ENCODE assay signal across 23 mouse cellular contexts in genomic region chr7:43358556-43358955, GRCm38 (mm10). TPM values are rescaled to one million over a fixed set of nuclear protein-coding genes. Genes with fewer than 3 reads are reported as not detected.
DNase-seq lines count a peak whose midpoint lies in the region; ATAC-seq and TF ChIP-seq lines count a peak whose summit lies in the region.
"Had no signal": no experiment of that assay in that cellular context is flagged by ENCODE, and none has a peak within 500 bp of the region (broad histone marks: within the 10 kb centered on the region; RNA-seq: fewer than 3 reads in every experiment).

No protein-coding gene starts in this region.

- DNase-seq in heart, adult 11 months, result peak; percentile 83
- no peak for DNase-seq in heart, adult 8-10 months (ENCODE audit: low spot score)
- peak; percentile 36 for DNase-seq in liver, postnatal 0 days
- no peak for DNase-seq in liver
- DNase-seq in adrenal gland, adult 2 months, result peak; percentile 74
- peak; percentile 60 for DNase-seq in adrenal gland, postnatal 25 days
- DNase-seq in lung, postnatal 0 days (ENCODE audit: low spot score), result no peak
- no peak for DNase-seq in thymus, postnatal 10 days (ENCODE audit: low spot score in 2 of 2)
- DNase-seq: cerebellum, adult 18-20 months; cerebellum, adult 9-11 months; cerebellum, postnatal 36 days; gastrocnemius, postnatal 10 days; heart, postnatal 4 days had no signal

- no peak overlapping the region for H3K9ac ChIP-seq in liver, postnatal 0 days (replicated peaks)
- H3K9ac ChIP-seq in lung, postnatal 0 days (replicated peaks; ENCODE audit: low read depth), result no peak overlapping the region
- H3K9ac ChIP-seq: embryonic facial prominence, embryonic 13.5 days; forebrain, embryonic 12.5 days; heart, embryonic 13.5 days; hindbrain, embryonic 12.5 days had no signal

- no peaks in the 10 kb centered on the region for H3K27me3 ChIP-seq in liver, postnatal 0 days (ENCODE audit: insufficient read depth, low read length)
- no peaks in the 10 kb centered on the region for H3K27me3 ChIP-seq in lung, postnatal 0 days (replicated peaks; ENCODE audit: insufficient read depth, low read length)
- H3K27me3 ChIP-seq: embryonic facial prominence, embryonic 13.5 days; forebrain, embryonic 12.5 days; heart, embryonic 13.5 days; hindbrain, embryonic 12.5 days had no signal

- WGBS in liver, postnatal 0 days (ENCODE audit: insufficient replicate concordance), result 55% methylated on average over 3 of the region's 3 CpGs
- 70% methylated on average over 3 of the region's 3 CpGs for WGBS in lung, postnatal 0 days

- 0 out of 2 replicates have a peak, but pooled peaks cover 5% of the 10 kb centered on the region for H3K4me1 ChIP-seq in liver, postnatal 0 days (ENCODE audit: insufficient read depth)
- no peaks in the 10 kb centered on the region for H3K4me1 ChIP-seq in lung, postnatal 0 days (ENCODE audit: insufficient read depth, low read depth, low read length)
- H3K4me1 ChIP-seq: embryonic facial prominence, embryonic 13.5 days had no signal

- H3K4me2 ChIP-seq in liver, postnatal 0 days (ENCODE audit: low read depth, low read length), result no peak overlapping the region
- H3K4me2 ChIP-seq in lung, postnatal 0 days (replicated peaks; ENCODE audit: low read depth, low read length), result no peak overlapping the region
- H3K4me2 ChIP-seq: embryonic facial prominence, embryonic 13.5 days; forebrain, embryonic 12.5 days; heart, embryonic 13.5 days; hindbrain, embryonic 12.5 days had no signal

- no peak for TF ChIP-seq CTCF in liver, postnatal 0 days (IDR thresholded peaks at IDR 0.05; ENCODE audit: low read depth)
- TF ChIP-seq CTCF in lung, postnatal 0 days (IDR thresholded peaks at IDR 0.05), result no peak

- no peak overlapping the region for H3K27ac ChIP-seq in liver, postnatal 0 days (ENCODE audit: low read depth)
- no peak overlapping the region for H3K27ac ChIP-seq in lung, postnatal 0 days (ENCODE audit: low read length)
- H3K27ac ChIP-seq: embryonic facial prominence, embryonic 13.5 days; forebrain, embryonic 12.5 days; heart, embryonic 13.5 days; hindbrain, embryonic 12.5 days had no signal

- no peaks in the 10 kb centered on the region for H3K9me3 ChIP-seq in liver, postnatal 0 days (ENCODE audit: low read length)
- no peaks in the 10 kb centered on the region for H3K9me3 ChIP-seq in lung, postnatal 0 days (ENCODE audit: low read length)
- H3K9me3 ChIP-seq: embryonic facial prominence, embryonic 13.5 days; forebrain, embryonic 12.5 days; heart, embryonic 13.5 days; hindbrain, embryonic 12.5 days had no signal

- no peak for TF ChIP-seq EP300 in liver, postnatal 0 days (IDR thresholded peaks at IDR 0.05; ENCODE audit: low read depth)
- no peak for TF ChIP-seq EP300 in lung, postnatal 0 days (IDR thresholded peaks at IDR 0.05)

- no peak for ATAC-seq in liver, postnatal 0 days
- no peak for ATAC-seq in lung, postnatal 0 days
- ATAC-seq: activated CD4-positive, CD25-positive, alpha-beta regulatory T cell, adult 4 months; forebrain, embryonic 16.5 days; hindbrain, embryonic 16.5 days; inflammation-experienced regulatory T-cells, adult 6 months had no signal

- no peaks in the 10 kb centered on the region for H3K36me3 ChIP-seq in liver, postnatal 0 days (replicated peaks; ENCODE audit: insufficient read depth, low read length)
- H3K36me3 ChIP-seq in lung, postnatal 0 days (ENCODE audit: insufficient read depth, low read length), result no peaks in the 10 kb centered on the region
- H3K36me3 ChIP-seq: embryonic facial prominence, embryonic 13.5 days; forebrain, embryonic 12.5 days; heart, embryonic 13.5 days; hindbrain, embryonic 12.5 days had no signal

- H3K4me3 ChIP-seq in liver, postnatal 0 days (ENCODE audit: low read depth, low read length), result no peak overlapping the region
- no peak overlapping the region for H3K4me3 ChIP-seq in lung, postnatal 0 days (ENCODE audit: low read depth, low read length)
- H3K4me3 ChIP-seq: embryonic facial prominence, embryonic 13.5 days; forebrain, embryonic 12.5 days; heart, embryonic 13.5 days; hindbrain, embryonic 12.5 days had no signal

RNA-seq across cellular contexts. Expression of gene Siglecf, which starts 7.4 kb away (rescaled TPM):
- total RNA-seq in heart, adult 8-10 months (2022), result not detected
- polyA plus RNA-seq in liver, postnatal 0 days (2015; fragmentation: Nextera tagmentation; extraction: Ambion mirVana), result 0.71 and 0.96 TPM in 2 replicates
- not detected for total RNA-seq in adrenal gland, adult 2 months (2021)
- polyA plus RNA-seq in adrenal gland, adult 2 months (2012; rRNA removed), result 0.04 and 0.18 TPM in 2 replicates
- total RNA-seq in adrenal gland, postnatal 25 days (2021), result not detected in 2 replicates
- 0.88 and 0.98 TPM in 2 replicates for polyA plus RNA-seq in lung, postnatal 0 days (2015; fragmentation: Nextera tagmentation; extraction: Ambion mirVana)
- total RNA-seq: gastrocnemius, postnatal 10 days had no signal
- polyA plus RNA-seq: activated CD4-positive, CD25-positive, alpha-beta regulatory T cell, adult 4 months; C2C12; heart, embryonic 13.5 days; hindbrain, embryonic 12.5 days; inflammation-experienced regulatory T-cells, adult 6 months had no signal

RNA-seq across cellular contexts. Expression of gene Zfp715, which starts 45.5 kb away (rescaled TPM):
- total RNA-seq in heart, adult 8-10 months (2022), result 10 to 100 TPM; 14.9 to 16.4 (median 15.7) TPM
- polyA plus RNA-seq in liver, postnatal 0 days (2015; fragmentation: Nextera tagmentation; extraction: Ambion mirVana), result 3.9 and 4.1 TPM in 2 replicates
- 10 to 100 TPM; 19.1 to 20.6 TPM for total RNA-seq in adrenal gland, adult 2 months (2021)
- polyA plus RNA-seq in adrenal gland, adult 2 months (2012; rRNA removed), result 1.4 and 1.8 TPM in 2 replicates
- total RNA-seq in adrenal gland, postnatal 25 days (2021), result 22.4 and 23.0 TPM in 2 replicates
- polyA plus RNA-seq in lung, postnatal 0 days (2015; fragmentation: Nextera tagmentation; extraction: Ambion mirVana), result 9.7 and 10.5 TPM in 2 replicates

RNA-seq across cellular contexts. Expression of gene Siglecg, which starts 49.4 kb away (rescaled TPM):
- total RNA-seq in heart, adult 8-10 months (2022), result under 1 TPM; 0.06 to 0.69 (median 0.15) TPM
- polyA plus RNA-seq in liver, postnatal 0 days (2015; fragmentation: Nextera tagmentation; extraction: Ambion mirVana), result 2.9 and 3.5 TPM in 2 replicates
- total RNA-seq in adrenal gland, adult 2 months (2021), result under 1 TPM in 1 of 2 experiments, not detected in 1; 0.17 TPM
- polyA plus RNA-seq in adrenal gland, adult 2 months (2012; rRNA removed), result 0.58 and 1.0 TPM in 2 replicates
- 0.09 and 1.00 TPM in 2 replicates for total RNA-seq in adrenal gland, postnatal 25 days (2021)
- 0.43 and 0.48 TPM in 2 replicates for polyA plus RNA-seq in lung, postnatal 0 days (2015; fragmentation: Nextera tagmentation; extraction: Ambion mirVana)
- total RNA-seq: MEL had no signal
- polyA plus RNA-seq: embryonic facial prominence, embryonic 13.5 days; forebrain, embryonic 12.5 days; forebrain, embryonic 16.5 days; hindbrain, embryonic 12.5 days; hindbrain, embryonic 16.5 days had no signal

Comparison
In these comparisons a context has a peak if more than half of its experiments do, and no peak if none do; other contexts are left out.
1. DNase-seq: peak in heart, adult 11 months (single experiment), liver, postnatal 0 days (single experiment), adrenal gland, adult 2 months (single experiment) and adrenal gland, postnatal 25 days (single experiment); none in heart, adult 8-10 months (single experiment), liver (single experiment), lung, postnatal 0 days (single experiment) and thymus, postnatal 10 days (0 of 2).